Mouse (Mus musculus) MEL (cell line): ENCODE results near the gene Erc2. TPM values are rescaled to one million over a fixed set of nuclear protein-coding genes. Genes with fewer than 3 reads are reported as not detected.

Experiments
- DNase-seq: peaks from one replicate; pipeline ENCODE4 v3.0.0; 2011; ENCODE audit warnings: low read depth, low spot score
- H3K27ac ChIP-seq: 2 replicates; pipeline ENCODE4 v1.5.1; 2012; ENCODE audit warnings: low read depth, mild to moderate bottlenecking, control low read depth, low read length, moderate library complexity; ENCODE audit not compliant: control insufficient read depth
- H3K27me3 ChIP-seq, 2 experiments: fragments of 150-350 bp in 1 of 2; sonication (generic) in 1 of 2; 2 replicates each; pipeline ENCODE4 v1.6.1; 2012; ENCODE audit warnings: low read length in 2 of 2, mild to moderate bottlenecking in 2 of 2, improper control_type of control experiment in 1 of 2, moderate library complexity in 1 of 2; ENCODE audit not compliant: insufficient read depth in 2 of 2, control insufficient read depth in 1 of 2
- H3K36me3 ChIP-seq, 2 experiments: 2 replicates each; pipeline ENCODE4 v1.6.1; 2012 to 2014; ENCODE audit warnings: low read length in 2 of 2, improper control_type of control experiment in 1 of 2, inconsistent platforms in 1 of 2, mild to moderate bottlenecking in 1 of 2; ENCODE audit not compliant: insufficient read depth in 2 of 2, control insufficient read depth in 1 of 2
- H3K4me1 ChIP-seq, 2 experiments: fragments of 150-350 bp in 1 of 2; sonication (generic) in 1 of 2; 2 replicates each; pipeline ENCODE4 v1.6.1; 2012; ENCODE audit warnings: low read length in 2 of 2, improper control_type of control experiment in 1 of 2, mild to moderate bottlenecking in 1 of 2; ENCODE audit not compliant: insufficient read depth in 2 of 2, control insufficient read depth in 1 of 2
- H3K4me3 ChIP-seq, 2 experiments: fragments of 150-350 bp in 1 of 2; sonication (generic) in 1 of 2; 2 replicates each; pipeline ENCODE4 v1.5.1; 2012; ENCODE audit warnings: low read depth in 2 of 2, low read length in 2 of 2, mild to moderate bottlenecking in 2 of 2, moderate library complexity in 2 of 2, control low read depth in 1 of 2, improper control_type of control experiment in 1 of 2; ENCODE audit not compliant: control insufficient read depth in 1 of 2, insufficient read depth in 1 of 2
- H3K79me2 ChIP-seq: 2 replicates; pipeline ENCODE4 v1.6.1; 2012; ENCODE audit warnings: mild to moderate bottlenecking, low read length, moderate library complexity; ENCODE audit not compliant: control insufficient read depth, poor library complexity, insufficient read depth
- H3K9ac ChIP-seq: 2 replicates; pipeline ENCODE4 v1.6.1; 2012; ENCODE audit warnings: low read depth, mild to moderate bottlenecking, control low read depth, low read length, moderate library complexity; ENCODE audit not compliant: control insufficient read depth, poor library complexity, severe bottlenecking
- H3K9me3 ChIP-seq: fragments of 150-350 bp; sonication (generic); replicated peaks from 2 replicates; pipeline ENCODE4 v1.6.1; 2012; ENCODE audit warnings: mild to moderate bottlenecking, low read length, improper control_type of control experiment, moderate library complexity; ENCODE audit not compliant: insufficient read depth
- BHLHE40 ChIP-seq: IDR thresholded peaks from 2 replicates; pipeline ENCODE4 v1.6.1; 2012; ENCODE audit warnings: low read depth, mild to moderate bottlenecking, inconsistent platforms, low read length, improper control_type of control experiment, borderline replicate concordance
- CHD1 ChIP-seq: IDR thresholded peaks from 2 replicates; pipeline ENCODE4 v1.6.1; 2012; ENCODE audit warnings: low read depth, mild to moderate bottlenecking, inconsistent platforms, low read length, improper control_type of control experiment
- CHD2 ChIP-seq: IDR thresholded peaks from 2 replicates; pipeline ENCODE4 v1.6.1; 2011; ENCODE audit warnings: low read length, improper control_type of control experiment
- E2F4 ChIP-seq: IDR thresholded peaks from 2 replicates; pipeline ENCODE4 v1.6.1; 2011; ENCODE audit warnings: low read depth, low read length, improper control_type of control experiment, borderline replicate concordance
- ELF1 ChIP-seq: IDR thresholded peaks from 2 replicates; pipeline ENCODE4 v1.6.1; 2014; ENCODE audit warnings: low read depth, mild to moderate bottlenecking, inconsistent platforms, low read length, improper control_type of control experiment, moderate library complexity
- ETS1 ChIP-seq: IDR thresholded peaks from 2 replicates; pipeline ENCODE4 v1.6.1; 2012; ENCODE audit warnings: low read depth, mild to moderate bottlenecking, inconsistent platforms, low read length, improper control_type of control experiment, moderate library complexity
- GABPA ChIP-seq: IDR thresholded peaks from 2 replicates; pipeline ENCODE4 v1.6.1; 2012; ENCODE audit warnings: low read depth, mild to moderate bottlenecking, inconsistent platforms, low read length, improper control_type of control experiment, moderate library complexity
- GATA1 ChIP-seq: IDR thresholded peaks from 2 replicates; pipeline ENCODE4 v1.6.1; 2011; ENCODE audit warnings: low read depth, low read length, improper control_type of control experiment
- HCFC1 ChIP-seq: IDR thresholded peaks from 2 replicates; pipeline ENCODE4 v1.6.1; 2012; ENCODE audit warnings: low read depth, mild to moderate bottlenecking, inconsistent platforms, low read length, improper control_type of control experiment, moderate library complexity
- MAFK ChIP-seq: IDR thresholded peaks from 2 replicates; pipeline ENCODE4 v1.6.1; 2011; ENCODE audit warnings: low read depth, mild to moderate bottlenecking, low read length, improper control_type of control experiment, borderline replicate concordance
- MAZ ChIP-seq: IDR thresholded peaks from 2 replicates; pipeline ENCODE4 v1.6.1; 2012; ENCODE audit warnings: low read depth, mild to moderate bottlenecking, inconsistent platforms, low read length, improper control_type of control experiment
- MEF2A ChIP-seq: IDR thresholded peaks from 2 replicates; pipeline ENCODE4 v1.6.1; 2014; ENCODE audit warnings: low read depth, mild to moderate bottlenecking, inconsistent platforms, low read length, improper control_type of control experiment; ENCODE audit not compliant: poor library complexity, insufficient replicate concordance, severe bottlenecking; ENCODE audit errors: extremely low read depth
- MXI1 ChIP-seq: IDR thresholded peaks from 2 replicates; pipeline ENCODE4 v1.6.1; 2011; ENCODE audit warnings: mild to moderate bottlenecking, low read depth, low read length, improper control_type of control experiment
- NELFE ChIP-seq: IDR thresholded peaks from 2 replicates; pipeline ENCODE4 v1.6.1; 2011; ENCODE audit warnings: low read depth, low read length, improper control_type of control experiment
- POLR2A ChIP-seq, 2 experiments: IDR thresholded peaks; 2 replicates each; pipeline ENCODE4 v1.6.1; 2011 to 2012; ENCODE audit warnings: low read length in 2 of 2, mild to moderate bottlenecking in 2 of 2, control low read depth in 1 of 2, improper control_type of control experiment in 1 of 2, low read depth in 1 of 2, moderate library complexity in 1 of 2; ENCODE audit not compliant: control insufficient read depth in 1 of 2, insufficient read depth in 1 of 2, poor library complexity in 1 of 2
- POLR2AphosphoS2 ChIP-seq: IDR thresholded peaks from 2 replicates; pipeline ENCODE4 v1.6.1; 2011; ENCODE audit warnings: low read length, improper control_type of control experiment
- POLR2AphosphoS5 ChIP-seq: IDR thresholded peaks from 2 replicates; pipeline ENCODE4 v1.6.1; 2012; ENCODE audit warnings: low read depth, borderline replicate concordance, mild to moderate bottlenecking, inconsistent platforms, low read length, moderate library complexity, mixed read lengths
- SMC3 ChIP-seq: IDR thresholded peaks from 2 replicates; pipeline ENCODE4 v1.6.1; 2011; ENCODE audit warnings: low read depth, low read length, improper control_type of control experiment
- TBP ChIP-seq: IDR thresholded peaks from 2 replicates; pipeline ENCODE4 v1.8.0; 2011; ENCODE audit warnings: low read depth, low read length, improper control_type of control experiment
- UBTF ChIP-seq: IDR thresholded peaks from 2 replicates; pipeline ENCODE4 v1.6.1; 2012; ENCODE audit warnings: low read depth, mild to moderate bottlenecking, inconsistent platforms, low read length, improper control_type of control experiment, moderate library complexity, borderline replicate concordance; ENCODE audit not compliant: insufficient read depth
- ZKSCAN1 ChIP-seq: IDR thresholded peaks from 2 replicates; pipeline ENCODE4 v1.6.1; 2012; ENCODE audit warnings: low read depth, mild to moderate bottlenecking, inconsistent platforms, low read length, improper control_type of control experiment, moderate library complexity
- ZMIZ1 ChIP-seq: IDR thresholded peaks from 2 replicates; pipeline ENCODE4 v1.6.1; 2012; ENCODE audit warnings: low read depth, mild to moderate bottlenecking, inconsistent platforms, low read length, improper control_type of control experiment, moderate library complexity
- polyA plus RNA-seq, 2 experiments: library from polyadenylated mRNA; stranded (reverse) in 1 of 2; unstranded in 1 of 2; fragments of >175 nt in 1 of 2; fragments of >200 nt in 1 of 2; gene quantifications; 2 replicates each; pipeline versions ENCODE4 v1.2.1 to v1.2.4; 2012; ENCODE audit warnings: low replicate concordance in 2 of 2, low read depth in 1 of 2; ENCODE audit not compliant: insufficient read length in 2 of 2, insufficient read depth in 1 of 2, missing spikeins in 1 of 2
- total RNA-seq: library from RNA; depleted of rRNA; stranded (reverse); fragments of 300-350 nt; gene quantifications from 2 replicates; pipeline ENCODE4 v1.2.3, GENCODE M21; 2012

The Erc2 gene
- total and polyA plus RNA-seq, 3 experiments = not detected

DNA sequence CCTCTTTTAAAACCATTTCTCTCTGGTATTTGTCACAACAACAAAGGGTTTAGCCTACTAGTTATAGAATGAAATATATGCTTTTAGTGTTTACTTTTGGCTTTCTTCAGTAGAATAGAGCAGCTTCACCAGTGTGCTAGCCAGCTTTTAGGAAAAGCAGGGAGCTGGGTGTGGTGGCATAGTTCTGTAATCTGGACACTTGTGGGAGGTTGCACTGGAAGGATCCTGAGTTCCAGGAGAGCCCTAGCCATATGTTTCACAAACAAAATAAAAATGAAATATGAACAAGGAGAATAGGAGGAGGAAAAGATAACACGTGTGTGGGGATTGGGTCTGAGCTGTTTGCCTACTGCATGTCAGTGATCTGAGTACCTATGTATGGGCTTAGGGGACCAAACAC lies 658.1 kb downstream of the Erc2 start:
- Histone ChIP-seq H3K79me2 (no peaks in the 10 kb centered on the region), H3K27me3 (no peaks in the 10 kb centered on the region), H3K9me3 (no peaks in the 10 kb centered on the region)

DNA sequence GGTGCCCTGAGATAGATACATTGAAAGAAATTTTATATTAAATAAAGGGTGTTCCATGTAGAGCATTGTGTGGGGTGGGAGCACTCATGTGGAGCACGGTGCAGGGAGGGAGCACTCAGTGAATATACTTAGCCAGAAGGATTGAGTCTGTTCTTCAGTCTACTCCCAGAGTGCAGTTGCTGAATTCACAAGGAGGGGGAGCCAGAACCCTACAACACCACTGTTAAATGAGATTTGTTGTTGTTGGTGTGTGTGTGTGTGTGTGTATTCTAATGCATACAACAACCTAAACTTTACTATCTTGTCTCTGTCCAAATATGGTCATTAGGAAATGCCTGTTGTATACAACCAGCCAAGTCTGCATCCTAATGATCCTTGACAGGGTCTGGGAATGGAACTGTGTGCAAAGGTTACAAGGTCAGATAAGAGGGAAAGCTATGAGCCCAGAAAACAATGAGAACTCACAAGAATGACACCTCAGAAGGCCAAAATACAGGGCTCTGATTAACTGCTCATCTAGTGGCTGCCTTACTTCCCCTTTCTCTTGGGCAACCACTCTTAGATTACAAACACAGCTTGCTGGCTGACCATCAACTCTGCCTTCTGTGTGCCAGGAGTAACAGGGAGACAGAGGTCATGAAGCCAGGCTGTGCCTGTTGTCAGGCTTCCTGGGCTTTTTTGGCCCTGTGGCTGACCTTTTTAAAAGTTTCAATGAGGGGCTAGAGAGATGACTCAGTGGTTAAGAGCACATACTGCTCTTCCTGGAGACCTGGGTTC lies 661.3 kb downstream of the Erc2 start:
- no peaks in the 10 kb centered on the region for H3K36me3 ChIP-seq
- H3K4me1 ChIP-seq = no peaks in the 10 kb centered on the region
- no peak overlapping the region for H3K9ac ChIP-seq
- H3K4me3 ChIP-seq = no peak overlapping the region
- no peaks in the 10 kb centered on the region for H3K79me2 ChIP-seq
- no peaks in the 10 kb centered on the region for H3K27me3 ChIP-seq
- no peak for TF ChIP-seq HCFC1
- TF ChIP-seq UBTF = no peak
- TF ChIP-seq POLR2AphosphoS2 = no peak
- no peak for TF ChIP-seq MAZ
- TF ChIP-seq GATA1 = no peak
- TF ChIP-seq ZKSCAN1 = no peak
- TF ChIP-seq GABPA = no peak
- TF ChIP-seq BHLHE40 = no peak
- no peak for TF ChIP-seq ETS1
- no peak for TF ChIP-seq MXI1
- no peak for TF ChIP-seq NELFE
- no peak for DNase-seq
- no peak overlapping the region for H3K27ac ChIP-seq
- H3K9me3 ChIP-seq = no peaks in the 10 kb centered on the region

More for the DNA sequence above, 658.1 kb downstream of the Erc2 start:
- Histone ChIP-seq H3K4me3 (no peak overlapping the region), H3K4me1 (no peaks in the 10 kb centered on the region), H3K36me3 (no peaks in the 10 kb centered on the region), H3K9ac (no peak overlapping the region), H3K27ac (no peak overlapping the region)
- no peak for DNase-seq
- no peak for TF ChIP-seq MXI1
- TF ChIP-seq ZKSCAN1 = no peak
- no peak for TF ChIP-seq E2F4
- TF ChIP-seq POLR2AphosphoS2 = no peak
- TF ChIP-seq HCFC1 = no peak
- TF ChIP-seq CHD1 = no peak

DNA sequence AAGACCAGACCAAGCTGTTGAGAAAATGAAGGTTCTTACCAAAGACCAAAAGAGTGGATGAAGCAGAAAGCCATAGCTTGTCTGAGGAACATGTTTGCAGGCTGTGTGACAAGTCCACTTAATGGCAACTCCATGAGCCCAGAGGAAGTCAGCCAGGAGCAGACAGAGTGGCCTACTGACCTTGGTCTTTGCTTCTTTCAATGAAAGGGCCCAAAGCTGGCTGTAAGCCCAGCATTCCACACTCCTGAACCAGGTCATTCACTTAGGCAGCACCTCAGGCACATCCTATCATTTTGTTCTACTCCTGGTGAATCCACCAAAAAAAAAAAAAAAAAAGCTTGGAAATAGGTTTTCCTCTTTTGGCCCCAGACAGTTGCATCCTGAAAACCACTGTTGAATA lies 664.3 kb downstream of the Erc2 start:
- no peaks in the 10 kb centered on the region for H3K4me1 ChIP-seq
- no peak for DNase-seq
- H3K4me3 ChIP-seq = no peak overlapping the region
- no peak for TF ChIP-seq BHLHE40
- TF ChIP-seq MAFK = no peak
- no peak for TF ChIP-seq ELF1
- TF ChIP-seq CHD2 = no peak
- TF ChIP-seq TBP = no peak
- no peak for TF ChIP-seq POLR2AphosphoS5
- no peak for TF ChIP-seq ZKSCAN1
- TF ChIP-seq ZMIZ1 = no peak
- TF ChIP-seq NELFE = no peak
- no peak for TF ChIP-seq GABPA
- no peak for TF ChIP-seq POLR2A (IDR thresholded peaks at IDR 0.05; ENCODE audit: control insufficient read depth in 1 of 2, insufficient read depth in 1 of 2, low read depth in 1 of 2, low read length in 2 of 2, poor library complexity in 1 of 2)
- TF ChIP-seq MEF2A = no peak
- no peak for TF ChIP-seq SMC3
- H3K79me2 ChIP-seq = no peaks in the 10 kb centered on the region
- no peaks in the 10 kb centered on the region for H3K27me3 ChIP-seq
- H3K36me3 ChIP-seq = no peaks in the 10 kb centered on the region
- H3K9ac ChIP-seq = no peak overlapping the region
- H3K27ac ChIP-seq = no peak overlapping the region
- H3K9me3 ChIP-seq = no peaks in the 10 kb centered on the region
